Mouse (Mus musculus) T-cell, adult 2 months (primary cell): Measurements from ENCODE around the gene Smpd4.

ENCODE experiments used
- DNase-seq: peaks from one replicate; pipeline ENCODE4 v3.0.0; 2022; ENCODE audit warnings: low spot score

The Smpd4 gene

GRCm38 (mm10) chr16:17619198-17620105 is at the start of gene Smpd4:
Gene Smpd4, plus strand, starts transcription at chr16:17619354.
- peak; percentile 88 for DNase-seq

- DNase-seq, result no peak
These were observed 43.0 kb upstream of the Smpd4 start for GRCm38 (mm10) chr16:17575870-17576824.

- no peak for DNase-seq
These were observed 42.3 kb upstream of the Smpd4 start for GRCm38 (mm10) chr16:17576825-17577215.

- DNase-seq, result no peak
These were observed 36.1 kb upstream of the Smpd4 start, which contains the start of gene Slc7a4 for GRCm38 (mm10) chr16:17583064-17583463. Gene Slc7a4, minus strand, starts transcription at chr16:17583214.

GRCm38 (mm10) chr16:17584555-17584954 is 34.6 kb upstream of the Smpd4 start:
- no peak for DNase-seq

GRCm38 (mm10) chr16:17590731-17591130 is 28.4 kb upstream of the Smpd4 start:
- DNase-seq, result no peak

GRCm38 (mm10) chr16:17600944-17601562 is 18.1 kb upstream of the Smpd4 start:
- DNase-seq, result no peak

- DNase-seq, result no peak
These were observed 14.2 kb upstream of the Smpd4 start for GRCm38 (mm10) chr16:17604941-17605340.

GRCm38 (mm10) chr16:17605684-17606083 is 13.5 kb upstream of the Smpd4 start:
- DNase-seq, result no peak

- no peak for DNase-seq
These were observed 7.8 kb upstream of the Smpd4 start for GRCm38 (mm10) chr16:17611383-17611782.

- peak; percentile 4 for DNase-seq
These were observed 4.4 kb upstream of the Smpd4 start for GRCm38 (mm10) chr16:17614740-17615139.

GRCm38 (mm10) chr16:17616212-17616611 is 2.9 kb upstream of the Smpd4 start:
- no peak for DNase-seq

GRCm38 (mm10) chr16:17617922-17618565 is 1.1 kb upstream of the Smpd4 start:
- DNase-seq, result peak; percentile 35

- no peak for DNase-seq
These were observed 2.8 kb downstream of the Smpd4 start for GRCm38 (mm10) chr16:17621936-17622335.

GRCm38 (mm10) chr16:17625488-17626268 is 6.5 kb downstream of the Smpd4 start:
- DNase-seq, result no peak

GRCm38 (mm10) chr16:17626269-17626555 is 7.1 kb downstream of the Smpd4 start:
- DNase-seq, result no peak

GRCm38 (mm10) chr16:17632580-17632979 is 13.4 kb downstream of the Smpd4 start:
- DNase-seq, result no peak

GRCm38 (mm10) chr16:17633481-17634181 is 14.5 kb downstream of the Smpd4 start:
- no peak for DNase-seq

- no peak for DNase-seq
These were observed 17.8 kb downstream of the Smpd4 start for GRCm38 (mm10) chr16:17636904-17637303.

- DNase-seq, result no peak
These were observed 18.5 kb downstream of the Smpd4 start for GRCm38 (mm10) chr16:17637610-17638009.
